Mouse (Mus musculus) embryonic fibroblast, embryonic 13.5 days (primary cell): ENCODE measurements around the gene Btnl2.

Experiments used
- CTCF ChIP-seq: IDR thresholded peaks from 2 replicates; pipeline ENCODE4 v1.5.1; 2011; ENCODE audit warnings: mild to moderate bottlenecking, control low read depth, low read length, moderate library complexity, borderline replicate concordance; ENCODE audit not compliant: insufficient read depth
- POLR2A ChIP-seq: IDR thresholded peaks from 2 replicates; pipeline ENCODE4 v1.6.1; 2011; ENCODE audit warnings: low read depth, mild to moderate bottlenecking, control low read depth, low read length, moderate library complexity

DNA sequence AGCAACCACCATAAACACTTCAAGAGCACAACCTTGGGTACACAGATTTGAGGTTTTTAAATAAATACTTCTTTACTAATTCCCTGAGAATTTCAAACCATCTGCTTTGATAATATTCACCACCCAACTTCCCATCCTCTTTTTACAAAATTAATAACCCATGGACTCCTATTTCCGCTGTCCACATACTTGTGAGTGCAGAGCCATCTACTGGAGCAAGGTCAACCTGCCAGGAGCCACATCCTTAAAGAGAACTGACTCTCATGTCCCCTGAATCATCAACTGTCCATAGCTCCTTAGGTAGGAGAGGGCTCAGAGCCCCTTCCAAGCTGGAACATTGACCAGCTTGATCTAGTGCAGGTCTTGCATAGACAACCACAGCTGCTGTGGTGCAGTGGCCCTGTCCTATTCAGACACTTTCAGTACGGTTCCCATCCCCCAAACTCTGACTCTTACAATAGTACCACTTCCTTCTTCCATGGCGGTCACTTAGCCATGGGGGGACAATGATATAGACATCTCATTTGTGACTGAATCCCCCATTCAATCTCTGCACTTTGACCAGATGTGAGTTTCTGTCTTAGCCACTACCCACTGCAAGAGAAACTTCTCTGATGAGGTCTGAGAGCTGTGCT is 9.2 kb downstream of the Btnl2 start:
- TF ChIP-seq CTCF, result no peak
- no peak for TF ChIP-seq POLR2A
